Mouse (Mus musculus): ENCODE measurements around the gene Olfm1. TPM values are rescaled to one million over a fixed set of nuclear protein-coding genes. Genes with fewer than 3 reads are reported as not detected.

Olfm1 gene
- polyA plus RNA-seq, 1 experiment from 2014 or later: 13.2 TPM

Other genes with a start within 250 kb of the Olfm1 start
- gene Fcnb, start 108.1 kb upstream of the Olfm1 start, polyA plus RNA-seq (2016; fragmentation: Nextera tagmentation; extraction: Ambion mirVana): 0.19 TPM in 1 of 2 replicates, not detected in the other